Mouse (Mus musculus) hindbrain, postnatal 0 days (tissue): Measurements from ENCODE around the gene Epb41l3. TPM values are rescaled to one million over a fixed set of nuclear protein-coding genes. Genes with fewer than 3 reads are reported as not detected.

Experiments used
- ATAC-seq: fragments of 200-750 bp; cut with Nextera tagmentation; 2 replicates; pipeline ENCODE4 v1.8.0; 2017; ENCODE audit warnings: mild to moderate bottlenecking, moderate TSS enrichment, moderate library complexity
- DNase-seq: peaks from one replicate; pipeline ENCODE4 v3.0.0-alpha.2; 2015; ENCODE audit warnings: low spot score
- H3K27ac ChIP-seq: fragments of 300-500 bp; sonication (generic); 2 replicates; pipeline ENCODE4 v1.5.1; 2014; ENCODE audit warnings: mild to moderate bottlenecking
- H3K27me3 ChIP-seq: fragments of 300-500 bp; sonication (generic); 2 replicates; pipeline ENCODE4 v1.6.1; 2014; ENCODE audit warnings: low read length, mixed read lengths; ENCODE audit not compliant: insufficient read depth
- H3K36me3 ChIP-seq: fragments of 300-500 bp; sonication (generic); 2 replicates; pipeline ENCODE4 v1.6.1; 2014; ENCODE audit warnings: low read length, mixed read lengths; ENCODE audit not compliant: insufficient read depth
- H3K4me1 ChIP-seq: fragments of 300-500 bp; sonication (generic); 2 replicates; pipeline ENCODE4 v1.6.1; 2014; ENCODE audit warnings: antibody characterized with exemption, low read length, mixed read lengths; ENCODE audit not compliant: insufficient read depth
- H3K4me2 ChIP-seq: fragments of 300-500 bp; sonication (generic); 2 replicates; pipeline ENCODE4 v1.6.1; 2014; ENCODE audit warnings: low read depth, mild to moderate bottlenecking, low read length, moderate library complexity, mixed read lengths
- H3K4me3 ChIP-seq: fragments of 300-500 bp; sonication (generic); 2 replicates; pipeline ENCODE4 v1.5.1; 2014; ENCODE audit warnings: low read length
- H3K9ac ChIP-seq: fragments of 300-500 bp; sonication (generic); replicated peaks from 2 replicates; pipeline ENCODE4 v1.6.1; 2014; ENCODE audit warnings: mild to moderate bottlenecking, low read length, moderate library complexity, mixed read lengths
- H3K9me3 ChIP-seq: fragments of 300-500 bp; sonication (generic); 2 replicates; pipeline ENCODE4 v1.6.1; 2016; ENCODE audit warnings: low read length, mixed read lengths
- CTCF ChIP-seq: IDR thresholded peaks from 2 replicates; pipeline ENCODE4 v1.5.1; 2016; ENCODE audit warnings: antibody characterized with exemption, control low read depth, low read depth
- WGBS: fragments of 180-500 bp; shearing (Covaris S2); extraction: QIAGEN DNeasy Blood & Tissue Kit; methylation state at CpG from one replicate; pipeline ENCODE4 v1.1.7; 2014; 5-methylcytosine and 5-hydroxymethylcytosine counted together
- polyA plus RNA-seq: library from polyadenylated mRNA; unstranded; fragments of >200 nt; fragmentation: Nextera tagmentation; extraction: Ambion mirVana; gene quantifications from 2 replicates; pipeline ENCODE4 v1.2.1, GENCODE M21; 2015
- total RNA-seq: library from RNA; depleted of rRNA; stranded (reverse); fragments of >200 nt; gene quantifications from 2 replicates; pipeline ENCODE4 v1.2.3, GENCODE M21; 2014

The Epb41l3 gene
- total and polyA plus RNA-seq, 2 experiments from 2014 or later, result 105 to 107 TPM

- Histone ChIP-seq H3K9ac (no peak overlapping the region), H3K4me2 (no peak overlapping the region), H3K4me3 (no peak overlapping the region), H3K36me3 (no peaks in the 10 kb centered on the region), H3K27me3 (no peaks in the 10 kb centered on the region), H3K27ac (no peak overlapping the region), H3K9me3 (no peaks in the 10 kb centered on the region), H3K4me1 (0 out of 2 replicates have a peak, but pooled peaks cover 9% of the 10 kb centered on the region)
- ATAC-seq (no peak), DNase-seq (no peak)
- TF ChIP-seq CTCF, result no peak
- WGBS, result 78% methylated on average over 6 of the region's 6 CpGs
Measured at GRCm38 (mm10) chr17:69195758-69196157, 120.3 kb downstream of the Epb41l3 start.

GRCm38 (mm10) chr17:69196656-69197055 lies 121.2 kb downstream of the Epb41l3 start:
- 0 out of 2 replicates have a peak, but pooled peaks have one; percentile 63 for ATAC-seq
- no peak overlapping the region for H3K4me2 ChIP-seq
- H3K27ac ChIP-seq, result no peak overlapping the region
- TF ChIP-seq CTCF, result no peak
- H3K4me1 ChIP-seq, result 0 out of 2 replicates have a peak, but pooled peaks cover 9% of the 10 kb centered on the region
- no peaks in the 10 kb centered on the region for H3K36me3 ChIP-seq
- no peak for DNase-seq
- H3K9me3 ChIP-seq, result no peaks in the 10 kb centered on the region
- 84% methylated on average over 10 of the region's 10 CpGs for WGBS
- H3K9ac ChIP-seq, result no peak overlapping the region
- no peaks in the 10 kb centered on the region for H3K27me3 ChIP-seq
- H3K4me3 ChIP-seq, result no peak overlapping the region

GRCm38 (mm10) chr17:69198805-69199204 lies 123.3 kb downstream of the Epb41l3 start:
- H3K4me3 ChIP-seq, result no peak overlapping the region
- H3K9ac ChIP-seq, result no peak overlapping the region
- H3K36me3 ChIP-seq, result no peaks in the 10 kb centered on the region
- no peak for TF ChIP-seq CTCF
- H3K9me3 ChIP-seq, result no peaks in the 10 kb centered on the region
- no peaks in the 10 kb centered on the region for H3K27me3 ChIP-seq
- no peak for DNase-seq
- no peak overlapping the region for H3K4me2 ChIP-seq
- no peak overlapping the region for H3K27ac ChIP-seq
- H3K4me1 ChIP-seq, result 0 out of 2 replicates have a peak, but pooled peaks cover under 1% of the 10 kb centered on the region
- 48% methylated on average over 1 of the region's 1 CpGs for WGBS
- no peak for ATAC-seq

- H3K4me1 ChIP-seq, result no peaks in the 10 kb centered on the region
- TF ChIP-seq CTCF, result no peak
- H3K27ac ChIP-seq, result no peak overlapping the region
- no peaks in the 10 kb centered on the region for H3K27me3 ChIP-seq
- H3K4me3 ChIP-seq, result no peak overlapping the region
- 86% methylated on average over 6 of the region's 6 CpGs for WGBS
- H3K4me2 ChIP-seq, result no peak overlapping the region
- H3K36me3 ChIP-seq, result no peaks in the 10 kb centered on the region
- no peaks in the 10 kb centered on the region for H3K9me3 ChIP-seq
- DNase-seq (no peak), ATAC-seq (no peak)
- H3K9ac ChIP-seq, result no peak overlapping the region
Measured at GRCm38 (mm10) chr17:69199827-69200226, 124.3 kb downstream of the Epb41l3 start.

GRCm38 (mm10) chr17:69200936-69201335 lies 125.5 kb downstream of the Epb41l3 start:
- Histone ChIP-seq H3K27ac (no peak overlapping the region), H3K27me3 (no peaks in the 10 kb centered on the region), H3K9me3 (no peaks in the 10 kb centered on the region), H3K4me3 (no peak overlapping the region), H3K36me3 (no peaks in the 10 kb centered on the region), H3K4me1 (no peaks in the 10 kb centered on the region), H3K9ac (no peak overlapping the region), H3K4me2 (no peak overlapping the region)
- TF ChIP-seq CTCF, result no peak
- DNase-seq (no peak), ATAC-seq (no peak)
- WGBS, result 92% methylated on average over 8 of the region's 8 CpGs

- ATAC-seq, result no peak
- Histone ChIP-seq H3K4me1 (no peaks in the 10 kb centered on the region; the same call in 1 of the 2 replicates), H3K4me2 (no peak overlapping the region), H3K4me3 (no peak overlapping the region), H3K9me3 (no peaks in the 10 kb centered on the region), H3K27ac (no peak overlapping the region), H3K36me3 (no peaks in the 10 kb centered on the region), H3K27me3 (no peaks in the 10 kb centered on the region), H3K9ac (no peak overlapping the region)
- WGBS, result 84% methylated on average over 5 of the region's 5 CpGs
- no peak for DNase-seq
- no peak for TF ChIP-seq CTCF
Measured at GRCm38 (mm10) chr17:69205282-69205999, 130.0 kb downstream of the Epb41l3 start.
